Mouse (Mus musculus) embryo, embryonic 9.5 days (tissue): Measurements from ENCODE around the gene B430305J03Rik.
A peak's percentile ranks its signal among the peaks of the same experiment; 100 is the strongest.

ENCODE experiments used
- DNase-seq: peaks from one replicate; pipeline ENCODE4 v3.0.0-alpha.2; 2017; ENCODE audit errors: extremely low spot score

B430305J03Rik gene

GRCm38 (mm10) chr3:61365779-61366373 lies at the start of gene B430305J03Rik:
B430305J03Rik (minus strand) TSS chr3:61365951.
- DNase-seq: no peak

- DNase-seq: no peak
Measured at GRCm38 (mm10) chr3:61409683-61410082, 43.9 kb upstream of the B430305J03Rik start.

DNA sequence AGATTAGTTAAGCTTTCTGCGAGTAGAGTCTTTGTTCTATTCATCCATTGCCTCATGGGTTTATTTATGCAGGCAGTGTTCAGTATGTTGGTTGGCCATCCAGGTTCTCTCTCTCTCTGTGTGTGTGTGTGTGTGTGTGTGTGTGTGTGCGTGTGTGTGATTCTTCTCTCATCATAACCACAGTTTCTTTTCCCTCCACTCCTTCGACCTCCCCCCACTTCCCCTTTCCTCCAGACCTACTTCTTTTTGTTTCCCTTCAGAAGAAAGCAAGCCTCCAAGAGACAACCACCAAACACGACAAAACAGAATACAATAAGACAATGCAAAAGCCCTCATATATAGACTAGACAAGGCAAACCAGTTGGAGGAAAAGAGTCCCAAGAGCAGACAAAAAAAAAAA lies 41.2 kb upstream of the B430305J03Rik start:
- no peak for DNase-seq

GRCm38 (mm10) chr3:61400823-61401387 lies 35.2 kb upstream of the B430305J03Rik start:
- no peak for DNase-seq

- no peak for DNase-seq
Measured at GRCm38 (mm10) chr3:61396728-61397127, 31.0 kb upstream of the B430305J03Rik start.

GRCm38 (mm10) chr3:61395382-61395781 lies 29.6 kb upstream of the B430305J03Rik start:
- no peak for DNase-seq

- no peak for DNase-seq
Measured at GRCm38 (mm10) chr3:61393520-61393919, 27.8 kb upstream of the B430305J03Rik start.

- no peak for DNase-seq
Measured at GRCm38 (mm10) chr3:61392881-61393280, 27.1 kb upstream of the B430305J03Rik start.

DNA sequence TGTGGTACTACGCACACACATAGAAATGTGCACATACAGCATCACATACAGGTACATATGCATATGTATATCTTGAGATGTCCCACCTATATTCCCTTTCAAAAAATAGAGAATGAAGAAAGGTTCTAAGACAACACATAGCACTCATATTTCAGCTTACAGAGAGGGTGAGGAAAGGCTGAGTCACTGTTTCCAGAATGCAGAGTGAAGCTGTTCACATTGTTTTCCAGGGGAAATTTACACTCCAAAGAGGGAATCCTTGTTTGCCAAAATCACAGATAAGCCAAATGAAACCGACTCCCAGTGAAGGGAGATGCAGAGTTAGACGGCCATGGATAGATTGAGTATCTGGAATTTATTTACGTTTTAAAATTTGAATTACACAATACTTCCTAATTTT lies 25.8 kb upstream of the B430305J03Rik start:
- DNase-seq: no peak

DNA sequence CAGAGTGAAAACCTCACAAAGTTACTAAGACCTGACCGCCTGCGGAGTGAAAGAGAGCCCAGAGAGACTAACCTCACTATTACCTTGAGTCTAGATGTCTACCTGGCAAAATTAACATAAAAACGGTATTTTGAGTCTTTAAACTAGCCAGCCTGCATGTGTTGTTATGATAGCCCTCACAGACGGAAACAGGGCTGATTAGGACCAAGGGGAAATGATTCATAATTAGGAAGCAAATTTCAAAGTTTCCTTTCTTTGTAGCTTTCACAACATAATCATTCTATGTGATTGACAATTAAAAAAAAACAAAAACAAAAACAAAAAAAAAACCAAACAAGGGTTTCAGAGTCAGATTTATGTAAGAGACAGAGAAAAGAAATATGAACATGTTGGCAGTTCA lies 20.6 kb upstream of the B430305J03Rik start:
- DNase-seq: no peak

GRCm38 (mm10) chr3:61376001-61376400 lies 10.2 kb upstream of the B430305J03Rik start:
- DNase-seq: no peak

DNA sequence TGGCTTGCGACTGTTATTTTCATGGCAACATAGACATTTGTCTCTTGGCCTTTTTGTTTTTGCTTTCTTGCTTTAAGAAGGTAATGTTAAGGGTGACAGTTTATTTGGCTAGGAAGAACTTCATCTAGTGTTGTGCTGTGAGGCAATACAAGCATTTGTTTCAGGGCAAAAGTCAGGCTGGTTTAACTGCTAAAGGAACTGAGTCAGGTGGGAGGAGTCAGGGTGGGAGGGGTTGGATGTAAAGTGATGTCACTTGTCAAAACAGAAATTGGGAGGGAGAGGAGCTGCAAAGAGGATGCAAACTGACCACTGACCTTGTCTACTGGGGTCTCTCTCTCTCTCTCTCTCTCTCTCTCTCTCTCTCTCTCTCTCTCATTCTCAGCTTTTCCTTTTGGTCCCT lies 2.7 kb upstream of the B430305J03Rik start:
- DNase-seq: no peak

- peak; percentile 61 for DNase-seq
Measured at GRCm38 (mm10) chr3:61364978-61365778, 573 bp downstream of the B430305J03Rik start.

DNA sequence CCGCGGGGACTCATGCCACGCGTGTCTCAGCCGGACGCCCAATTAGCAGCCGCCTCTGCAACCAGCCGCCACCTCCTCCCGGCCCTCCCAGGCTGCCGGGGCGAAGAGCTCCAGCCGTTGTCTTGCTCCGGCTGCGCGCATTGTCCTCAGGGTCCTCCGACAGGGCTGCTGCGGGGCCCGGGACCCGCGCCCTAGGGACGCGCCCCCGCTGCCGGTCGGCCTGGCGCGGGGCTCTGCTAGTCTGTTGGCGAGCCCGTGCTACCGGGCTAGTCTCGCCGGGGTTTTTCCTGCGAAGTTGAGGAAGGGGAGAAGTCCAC lies 1.1 kb downstream of the B430305J03Rik start:
- no peak for DNase-seq

DNA sequence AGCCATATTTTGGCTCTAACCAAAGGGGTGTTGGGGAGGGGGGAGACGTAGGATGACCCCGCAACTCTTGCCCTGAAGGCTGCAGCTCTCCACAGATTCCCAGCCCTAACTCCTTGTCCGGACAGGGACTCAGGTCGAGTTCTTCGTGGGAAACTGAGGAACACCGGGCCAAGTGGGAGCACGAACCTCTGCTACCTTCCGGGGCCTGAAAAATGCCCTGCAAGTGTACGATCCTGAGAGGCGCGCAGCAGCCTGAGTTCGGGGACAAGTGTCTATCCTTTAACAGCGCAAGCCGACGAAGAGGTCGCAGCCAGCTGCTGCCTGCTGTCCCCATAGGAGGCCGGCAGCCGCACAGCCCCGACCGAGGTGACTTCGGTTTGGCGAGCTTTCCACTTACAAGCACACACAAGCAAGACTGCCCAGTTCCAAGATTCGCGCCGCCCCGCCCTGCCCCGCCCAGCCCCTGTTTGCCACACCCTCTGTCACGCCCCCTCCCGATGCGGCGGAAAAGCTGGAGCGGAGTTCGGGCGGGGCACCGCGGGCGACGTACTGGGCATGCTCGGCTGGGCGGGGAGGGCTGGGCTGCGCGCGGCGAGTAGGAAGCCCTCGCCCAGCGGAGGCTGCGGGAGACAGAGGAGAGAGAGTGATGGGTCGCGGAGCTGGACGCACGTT lies 1.6 kb downstream of the B430305J03Rik start:
- peak; percentile 97 for DNase-seq

GRCm38 (mm10) chr3:61363161-61363988 lies 2.4 kb downstream of the B430305J03Rik start:
- DNase-seq: peak; percentile 93

DNA sequence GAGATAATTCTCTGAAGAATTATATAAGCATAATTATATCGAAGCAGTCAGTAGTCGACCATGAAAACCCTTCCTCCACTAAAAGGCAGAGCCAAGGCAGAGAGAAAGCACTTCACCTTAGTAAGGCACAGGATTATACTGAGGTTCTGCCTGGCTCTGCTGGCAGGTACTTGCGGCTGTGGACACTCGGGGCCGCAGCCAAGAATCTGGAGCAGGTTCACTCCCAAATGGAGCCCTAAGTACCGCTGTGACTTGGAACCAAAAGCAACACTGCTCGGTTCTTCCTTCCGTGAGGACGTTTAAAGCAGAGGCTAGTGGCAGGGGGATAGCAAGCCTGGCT lies 3.0 kb downstream of the B430305J03Rik start:
- no peak for DNase-seq

- no peak for DNase-seq
Measured at GRCm38 (mm10) chr3:61361338-61361737, 4.4 kb downstream of the B430305J03Rik start, which contains the start of gene Rap2b. Rap2b (plus strand) TSS chr3:61361638.

DNA sequence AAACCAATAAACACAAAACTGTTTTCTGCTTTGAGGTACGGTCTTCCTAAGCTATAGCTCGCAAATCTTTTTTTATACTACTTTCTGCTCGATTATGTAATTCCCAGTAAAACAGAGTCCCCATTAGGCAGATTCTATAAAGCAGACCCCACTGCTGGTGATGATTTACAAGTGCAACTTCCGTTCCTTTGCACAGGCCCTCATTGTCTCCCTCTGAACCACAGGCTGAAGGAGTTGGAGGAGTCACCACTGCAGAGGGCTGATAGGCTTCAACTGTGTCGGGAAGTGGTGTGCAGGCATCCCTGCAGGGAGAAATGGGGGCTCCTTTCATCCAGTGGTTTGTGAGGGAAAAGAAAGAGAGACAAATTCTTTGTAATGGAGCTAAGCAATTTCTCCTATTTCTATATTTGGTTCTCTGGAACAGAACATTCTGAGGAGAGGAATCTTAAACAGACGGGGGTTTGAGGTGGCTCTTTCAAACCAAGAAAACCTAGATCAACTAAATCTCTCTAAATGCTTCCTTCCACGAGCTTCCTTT lies 6.9 kb downstream of the B430305J03Rik start:
- no peak for DNase-seq

GRCm38 (mm10) chr3:61358107-61358506 lies 7.6 kb downstream of the B430305J03Rik start:
- no peak for DNase-seq

GRCm38 (mm10) chr3:61355464-61355863 lies 10.3 kb downstream of the B430305J03Rik start:
- no peak for DNase-seq
